Mouse (Mus musculus): ENCODE data around the gene Tmem259. TPM values are rescaled to one million over a fixed set of nuclear protein-coding genes. Genes with fewer than 3 reads are reported as not detected.

The Tmem259 gene
- polyA plus RNA-seq (2012; rRNA removed): 201 and 219 TPM in 2 replicates

DNA sequence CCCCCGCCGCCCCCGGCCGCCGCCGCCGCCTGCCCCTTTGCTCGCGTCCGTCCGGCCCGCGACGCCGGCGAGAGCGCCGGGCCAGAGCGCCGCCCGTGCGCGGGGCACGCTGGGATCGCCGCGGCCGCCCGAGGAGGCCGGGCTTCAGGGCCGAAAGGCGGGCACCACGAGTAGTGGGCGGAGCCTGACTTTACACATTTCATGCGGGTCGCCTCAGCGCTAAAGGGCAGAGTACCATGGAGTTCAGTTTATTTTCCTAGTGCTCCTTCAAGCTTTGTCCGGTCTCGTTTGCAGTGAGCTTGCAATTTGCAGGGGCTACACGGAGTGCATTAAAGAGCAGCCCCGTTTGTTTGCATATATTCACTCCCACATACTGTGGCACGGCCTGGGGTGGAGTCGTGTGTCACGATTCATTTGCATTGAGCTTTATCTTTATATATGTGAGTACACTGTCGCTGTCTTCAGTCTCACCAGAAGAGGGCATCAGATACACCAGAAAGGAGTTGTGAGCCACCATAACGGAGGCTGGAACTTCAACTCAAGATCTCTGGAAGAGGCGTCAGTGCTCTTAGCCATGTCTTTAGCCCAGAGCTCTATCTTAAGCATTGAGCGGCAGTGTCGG, at the start of gene Tmem259:
Gene Tmem259 (minus strand): TSS at position 136 of the 622 bp plus-strand sequence.
- DNase-seq (ENCODE audit: low read depth): peak; percentile 75

DNA sequence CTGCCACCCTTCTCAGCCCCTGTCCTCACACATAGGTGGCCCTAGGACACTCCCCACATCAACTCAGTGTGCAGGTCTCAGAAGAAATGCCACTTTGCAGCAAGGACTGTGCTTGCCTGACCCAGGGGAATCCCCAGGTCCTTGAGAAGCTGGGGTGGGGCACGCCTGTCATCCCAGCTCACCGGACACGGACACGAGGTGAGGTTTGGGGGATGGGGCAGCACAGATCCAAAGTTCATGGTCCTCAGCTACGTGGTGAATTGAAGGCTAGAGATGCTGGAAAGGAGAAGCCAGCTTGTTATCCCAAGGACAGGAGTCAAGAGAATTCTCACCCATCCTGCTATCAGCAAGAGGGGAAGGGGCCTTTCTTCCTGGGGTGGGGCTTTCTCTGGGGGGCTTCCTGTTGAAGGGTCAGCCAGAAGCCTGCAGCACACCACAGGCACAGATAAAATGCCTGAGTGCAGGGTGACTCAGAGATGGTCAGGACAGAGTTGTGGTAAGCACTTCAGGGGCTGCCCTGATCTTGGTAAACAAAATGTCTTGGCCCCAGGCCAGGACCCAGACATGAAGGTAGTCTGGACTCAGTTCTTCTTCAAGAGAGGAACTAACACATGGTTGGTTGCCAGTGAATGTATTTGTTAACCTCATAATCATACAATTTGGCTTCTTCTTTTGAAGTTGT, 48.8 kb upstream of the Tmem259 start:
- no peak for DNase-seq (ENCODE audit: low read depth)

GRCm38 (mm10) chr10:80030736-80031135, 46.6 kb upstream of the Tmem259 start:
- no peak for DNase-seq (ENCODE audit: low read depth)

DNA sequence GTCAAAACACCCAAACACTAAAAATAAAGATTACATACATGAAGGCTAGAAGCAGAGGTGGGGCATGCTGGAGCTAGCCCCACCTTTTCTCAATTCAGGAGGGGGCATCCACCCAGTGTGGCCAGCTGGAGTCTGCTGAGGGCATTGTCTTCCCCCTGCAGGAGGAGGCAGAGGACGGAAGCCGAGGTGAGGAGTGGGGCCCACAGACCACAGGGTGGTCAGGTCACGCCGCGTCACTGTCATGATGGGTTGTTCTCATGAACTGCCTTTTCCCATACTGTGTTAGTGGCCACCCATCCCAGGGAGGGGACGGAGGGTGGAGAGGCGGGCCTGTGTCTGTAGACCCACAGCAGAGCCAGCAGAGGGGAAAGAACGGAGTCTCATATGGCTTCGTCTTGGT, 46.1 kb upstream of the Tmem259 start:
- no peak for DNase-seq (ENCODE audit: low read depth)

- no peak for DNase-seq (ENCODE audit: low read depth)
Measured at GRCm38 (mm10) chr10:80028521-80028846, 44.4 kb upstream of the Tmem259 start.

DNA sequence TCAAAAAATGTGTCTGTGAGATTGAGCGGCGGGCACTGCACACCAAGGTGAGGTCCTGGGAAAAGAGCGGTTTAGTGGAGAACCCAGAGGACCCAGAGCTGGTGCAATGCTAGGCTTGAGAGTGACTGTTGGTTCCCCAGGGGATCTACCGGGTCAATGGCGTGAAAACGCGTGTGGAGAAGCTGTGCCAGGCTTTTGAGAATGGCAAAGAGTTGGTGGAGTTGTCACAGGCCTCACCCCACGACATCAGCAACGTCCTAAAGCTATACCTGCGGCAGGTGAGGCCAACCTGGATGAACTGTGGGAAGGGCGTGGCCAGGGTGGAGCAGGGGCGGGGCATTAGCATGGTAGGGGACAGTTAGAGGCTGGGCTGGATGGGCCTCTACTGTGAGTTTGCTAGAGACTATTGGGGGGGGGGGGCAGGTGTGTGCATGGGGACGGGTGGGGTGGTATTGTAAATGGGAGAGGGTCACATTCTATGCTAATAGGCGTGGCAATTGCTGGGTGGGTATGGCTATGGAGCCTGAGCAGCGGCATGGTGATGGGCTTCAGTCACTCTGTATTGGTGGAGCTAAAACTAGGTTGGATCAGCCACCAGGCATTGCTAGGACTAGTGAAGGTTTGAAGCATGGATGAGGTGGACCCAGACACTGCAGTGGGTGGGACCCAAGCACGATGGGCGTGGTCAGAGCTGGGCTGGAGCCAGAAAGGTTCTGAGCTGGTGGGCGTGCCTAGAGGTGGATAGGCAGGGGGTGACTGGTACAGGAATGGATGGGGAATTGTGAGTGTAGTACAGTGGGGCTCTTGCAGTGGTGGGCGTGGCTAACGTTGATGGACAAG, 43.8 kb upstream of the Tmem259 start:
- no peak for DNase-seq (ENCODE audit: low read depth)

DNA sequence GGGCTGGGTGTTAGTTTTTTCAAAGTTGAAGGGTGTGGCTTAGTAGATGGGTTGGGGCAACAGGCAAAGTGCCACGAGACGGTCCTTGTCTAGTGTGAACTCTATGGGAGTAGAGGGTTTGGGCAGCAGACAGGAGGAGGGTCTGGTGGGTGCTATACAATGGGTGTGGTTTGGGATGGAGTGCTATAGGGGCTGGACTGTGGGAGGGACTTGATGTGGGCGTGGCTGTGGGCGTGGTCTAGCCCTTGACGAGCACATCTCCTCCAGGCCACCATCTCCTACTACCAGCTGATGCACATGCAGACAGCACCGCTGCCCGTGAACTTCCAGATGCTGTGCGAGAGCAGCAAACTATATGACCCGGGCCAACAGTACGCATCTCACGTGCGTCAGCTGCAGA, 41.8 kb upstream of the Tmem259 start:
- DNase-seq (ENCODE audit: low read depth): no peak

DNA sequence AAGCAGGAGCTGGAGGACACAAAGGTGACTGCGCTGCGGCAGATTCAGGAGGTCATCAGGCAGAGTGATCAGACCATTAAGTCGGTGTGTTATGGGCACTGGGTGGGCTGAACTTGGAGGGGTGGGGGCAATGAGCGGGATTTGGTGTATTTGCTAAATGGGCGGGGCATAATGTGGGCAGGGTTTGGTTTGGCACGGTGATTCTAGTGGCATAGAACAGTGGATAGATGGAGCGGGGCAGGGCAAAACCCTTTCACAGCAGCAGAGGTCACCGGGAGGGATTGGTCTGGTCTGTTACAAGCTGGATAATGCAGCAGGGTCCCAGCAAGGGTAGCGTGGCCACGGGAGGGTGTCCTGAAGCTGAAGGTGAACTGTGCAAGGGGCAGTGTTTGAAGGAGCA, 41.3 kb upstream of the Tmem259 start:
- DNase-seq (ENCODE audit: low read depth): no peak

- no peak for DNase-seq (ENCODE audit: low read depth)
Measured at GRCm38 (mm10) chr10:80025044-80025347, 40.9 kb upstream of the Tmem259 start.

DNA sequence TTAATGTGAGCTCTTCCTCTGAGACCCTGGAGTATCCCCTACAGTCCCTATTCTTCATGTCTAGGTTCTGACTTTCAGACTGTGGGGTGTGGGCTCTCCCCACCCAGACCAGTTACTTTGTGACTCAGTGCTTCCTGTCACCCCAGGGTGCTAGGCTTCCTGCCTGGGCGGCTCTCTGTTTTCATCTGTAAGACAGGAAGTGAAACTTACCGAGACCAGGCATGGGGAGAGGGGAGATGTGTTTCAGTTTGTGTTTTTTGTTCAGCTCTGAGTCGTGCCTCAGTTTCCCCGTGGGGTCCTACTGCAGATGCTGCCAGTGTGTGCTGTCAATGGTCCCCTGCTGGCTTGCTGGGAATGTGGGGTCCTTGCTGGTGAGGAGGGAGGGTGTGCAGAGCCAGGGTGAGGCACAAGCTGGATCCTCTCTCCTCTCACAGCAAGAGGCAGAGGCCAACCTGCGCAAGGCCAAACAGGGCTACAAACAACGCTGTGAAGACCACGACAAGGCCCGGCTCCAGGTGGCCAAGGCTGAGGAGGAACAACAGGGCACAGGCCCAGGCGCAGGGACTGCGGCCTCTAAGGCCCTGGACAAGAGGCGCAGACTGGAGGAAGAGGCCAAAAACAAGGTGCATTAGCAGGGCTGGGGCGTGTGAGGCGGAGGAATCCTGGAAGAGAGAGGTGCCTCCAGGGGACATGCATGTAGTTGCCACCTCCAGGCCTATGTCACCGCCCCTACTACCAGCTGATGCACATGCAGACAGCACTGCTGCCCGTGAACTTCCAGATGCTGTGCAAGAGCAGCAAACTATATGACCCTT, 40.3 kb upstream of the Tmem259 start:
- DNase-seq (ENCODE audit: low read depth): no peak

DNA sequence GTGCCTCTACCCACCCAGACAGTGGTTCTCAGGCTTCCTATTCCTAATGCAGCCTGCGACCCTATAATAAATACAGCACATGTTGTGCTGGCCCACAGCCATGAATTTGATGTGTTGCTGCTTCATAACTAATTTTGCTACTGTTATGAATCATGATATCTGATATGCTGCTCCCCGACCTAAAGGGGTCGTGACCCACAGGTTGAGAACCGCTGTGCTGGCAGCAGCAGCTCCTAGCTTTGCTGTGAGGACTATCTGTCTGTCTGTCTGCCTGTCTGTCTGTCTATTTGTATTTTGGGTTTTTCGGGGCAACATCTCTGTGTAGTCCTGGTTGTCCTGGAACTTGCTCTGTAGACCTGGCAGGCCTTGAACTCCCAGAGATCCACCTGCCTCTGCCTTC, 39.6 kb upstream of the Tmem259 start:
- no peak for DNase-seq (ENCODE audit: low read depth)

- DNase-seq (ENCODE audit: low read depth): no peak
Measured at GRCm38 (mm10) chr10:80022806-80023205, 38.7 kb upstream of the Tmem259 start.

DNA sequence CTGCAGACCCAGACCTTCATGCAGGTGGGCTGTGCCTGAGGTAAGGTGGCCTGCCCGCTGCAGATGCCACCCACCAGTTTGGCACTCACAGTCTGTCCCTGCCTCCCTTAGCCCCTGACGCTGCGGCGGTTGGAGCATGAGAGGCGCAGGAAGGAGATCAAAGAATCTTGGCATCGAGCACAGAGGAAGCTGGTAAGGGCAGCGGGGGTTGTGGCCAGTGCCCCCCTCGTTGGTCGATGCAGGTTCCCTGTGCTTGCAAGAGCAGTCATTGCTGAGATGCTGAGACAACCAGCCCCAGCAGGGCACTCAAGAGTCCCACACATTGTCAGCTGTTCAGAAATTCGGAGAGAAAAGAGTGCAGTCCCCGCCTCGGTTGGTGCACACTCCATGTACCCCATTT, 38.0 kb upstream of the Tmem259 start:
- DNase-seq (ENCODE audit: low read depth): no peak

GRCm38 (mm10) chr10:80021320-80021641, 37.2 kb upstream of the Tmem259 start:
- no peak for DNase-seq (ENCODE audit: low read depth)

GRCm38 (mm10) chr10:80020603-80021319, 36.6 kb upstream of the Tmem259 start:
- no peak for DNase-seq (ENCODE audit: low read depth)

DNA sequence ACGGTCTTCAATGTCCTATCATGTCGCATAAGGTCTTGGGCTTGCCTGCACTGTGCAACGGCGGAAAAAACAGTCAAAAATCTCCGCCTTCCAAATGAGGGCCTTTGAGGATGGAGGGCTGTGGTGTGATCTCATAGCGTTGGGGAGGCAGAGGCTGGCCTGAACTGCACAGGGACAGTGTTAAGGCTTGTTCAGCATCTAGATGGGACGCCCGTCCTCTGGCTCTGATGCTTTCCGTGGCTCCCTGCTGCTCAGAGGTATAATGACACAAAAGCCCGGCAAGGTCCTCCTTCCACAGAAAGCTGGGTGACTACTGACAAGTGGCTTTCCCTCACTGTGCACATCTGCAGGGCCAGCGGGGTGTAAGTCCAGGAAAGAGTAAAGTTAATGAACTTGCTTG, 36.1 kb upstream of the Tmem259 start:
- no peak for DNase-seq (ENCODE audit: low read depth)

DNA sequence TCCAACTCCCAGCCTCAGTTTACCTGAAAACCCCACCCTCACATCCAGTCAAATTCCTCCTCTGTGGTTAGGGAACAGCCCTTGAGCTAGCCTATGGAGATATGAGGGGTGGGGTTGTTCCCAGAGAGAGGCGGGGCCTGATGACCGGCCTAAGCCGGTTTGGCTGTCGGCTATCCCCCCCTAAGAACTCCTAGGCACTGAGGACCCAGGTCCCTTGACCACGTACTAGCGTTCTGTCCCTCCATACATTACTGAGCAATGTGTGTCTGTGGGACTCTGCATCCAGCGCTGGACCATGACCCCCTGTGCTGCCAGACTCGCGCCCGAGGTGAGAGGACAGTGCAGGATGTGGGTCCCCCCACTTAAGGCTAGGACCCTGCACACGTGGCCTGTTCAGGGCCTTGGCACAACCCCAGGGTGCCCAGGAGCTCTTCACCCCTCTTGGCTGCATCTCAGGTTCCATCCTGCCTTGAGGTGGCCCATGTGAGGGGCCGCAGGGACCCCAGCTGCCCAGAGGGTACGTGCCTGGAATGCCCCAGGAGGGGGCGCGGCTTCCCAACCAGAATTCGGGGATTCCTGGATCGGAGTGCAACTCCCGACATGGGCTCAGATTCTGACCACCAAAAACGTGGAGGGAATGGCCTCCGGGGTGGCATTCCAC, 35.5 kb upstream of the Tmem259 start:
- no peak for DNase-seq (ENCODE audit: low read depth)

DNA sequence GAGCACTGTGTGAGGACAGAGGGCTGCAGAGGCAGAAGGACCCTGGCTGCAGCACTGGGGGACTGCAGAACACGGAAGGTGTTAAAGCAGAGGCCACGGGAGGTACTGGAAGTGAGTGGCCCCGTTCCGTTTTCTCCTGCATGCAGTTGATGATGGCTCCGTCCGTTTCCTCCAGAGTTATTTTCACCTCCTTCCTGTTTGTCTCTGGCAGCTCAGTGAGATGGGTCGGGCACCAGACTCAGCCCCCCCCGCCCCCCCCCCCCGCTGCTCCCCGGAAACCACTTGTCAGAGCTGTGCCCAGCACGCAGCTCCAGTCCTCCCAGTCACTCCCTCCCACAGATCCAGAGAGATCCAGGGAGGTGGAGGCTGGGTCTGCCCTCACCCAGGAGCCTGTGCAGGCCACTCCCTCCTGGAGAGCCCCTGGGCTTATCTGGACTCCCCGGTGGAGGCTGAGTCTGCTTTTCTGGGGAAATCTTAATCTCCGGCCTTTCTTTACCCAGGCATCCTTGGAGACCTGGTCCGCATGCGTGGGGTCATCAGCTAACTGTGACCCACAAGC, 34.7 kb upstream of the Tmem259 start:
- DNase-seq (ENCODE audit: low read depth): no peak

DNA sequence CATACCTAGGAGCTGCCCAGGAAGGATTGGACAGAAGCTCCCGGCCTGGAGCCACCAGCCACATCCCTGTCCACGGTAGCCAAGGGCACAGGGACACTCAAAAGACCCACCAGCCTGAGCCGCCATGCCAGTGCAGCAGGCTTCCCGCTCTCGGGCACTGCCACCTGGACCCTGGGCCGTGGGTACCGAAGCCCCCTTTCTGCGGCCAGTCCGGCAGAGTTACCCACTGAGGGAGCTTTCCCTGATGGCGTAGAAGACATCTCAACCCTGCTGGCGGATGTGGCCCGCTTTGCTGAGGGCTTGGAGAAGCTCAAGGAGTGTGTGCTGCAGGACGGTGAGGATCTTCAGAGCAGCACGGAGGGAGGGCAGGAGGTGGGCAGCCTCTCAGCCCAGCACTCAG, 33.6 kb upstream of the Tmem259 start:
- no peak for DNase-seq (ENCODE audit: low read depth)

- no peak for DNase-seq (ENCODE audit: low read depth)
Measured at GRCm38 (mm10) chr10:80017361-80017760, 33.2 kb upstream of the Tmem259 start.

DNA sequence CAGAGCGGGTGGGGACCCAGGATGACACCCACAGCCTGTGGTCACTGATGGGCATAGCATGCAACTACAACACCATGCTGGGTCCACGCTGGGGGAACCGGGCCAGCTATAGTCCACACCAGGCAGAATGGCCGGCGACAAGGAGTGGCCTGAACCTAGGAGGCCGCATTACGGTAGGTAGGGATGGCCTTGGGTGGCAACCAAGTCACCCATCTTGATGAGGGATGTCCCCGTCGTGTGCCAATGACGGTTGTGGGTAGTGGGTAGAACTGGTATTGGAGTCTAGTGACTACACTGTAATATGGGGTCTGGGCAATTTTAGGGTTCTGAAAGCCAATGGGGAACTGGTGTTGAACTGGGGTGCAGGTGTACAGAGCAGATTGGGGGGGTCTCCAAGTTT, 32.8 kb upstream of the Tmem259 start:
- DNase-seq (ENCODE audit: low read depth): no peak

Data from gonadal fat pad, adult 2 months (tissue).